Comparison of ENCODE assay signal across 12 mouse cellular contexts in genomic region chr1:72414561-72415253, GRCm38 (mm10).
DNase-seq lines count a peak whose midpoint lies in the region; ATAC-seq and TF ChIP-seq lines count a peak whose summit lies in the region.
"Had no signal": no experiment of that assay in that cellular context is flagged by ENCODE, and none has a peak within 500 bp of the region (broad histone marks: within the 10 kb centered on the region; RNA-seq: fewer than 3 reads in every experiment).

No protein-coding gene starts in this region.

- 45% methylated on average over 8 of the region's 8 CpGs for WGBS in forebrain, postnatal 0 days
- WGBS in midbrain, embryonic 13.5 days: 29% methylated on average over 8 of the region's 8 CpGs

- no peaks in the 10 kb centered on the region for H3K9me3 ChIP-seq in forebrain, postnatal 0 days (ENCODE audit: low read length)
- no peaks in the 10 kb centered on the region for H3K9me3 ChIP-seq in midbrain, embryonic 13.5 days
- H3K9me3 ChIP-seq: G1E had no signal

- 0 out of 2 replicates have a peak overlapping the region, but pooled peaks have one; percentile 7 for H3K9ac ChIP-seq in forebrain, postnatal 0 days
- no peak overlapping the region for H3K9ac ChIP-seq in midbrain, embryonic 13.5 days (replicated peaks)

- 0 out of 2 replicates have a peak, but pooled peaks cover 10% of the 10 kb centered on the region for H3K4me1 ChIP-seq in forebrain, postnatal 0 days (ENCODE audit: insufficient read depth)
- H3K4me1 ChIP-seq in midbrain, embryonic 13.5 days (replicated peaks): peaks cover 24% of the 10 kb centered on the region

- no peak overlapping the region for H3K4me3 ChIP-seq in forebrain, postnatal 0 days (ENCODE audit: low read depth, low read length)
- no peak overlapping the region for H3K4me3 ChIP-seq in midbrain, embryonic 13.5 days (replicated peaks)

- TF ChIP-seq CTCF in forebrain, postnatal 0 days (IDR thresholded peaks at IDR 0.05; ENCODE audit: low read depth): no peak

- no peaks in the 10 kb centered on the region for H3K36me3 ChIP-seq in forebrain, postnatal 0 days (ENCODE audit: insufficient read depth)
- H3K36me3 ChIP-seq in midbrain, embryonic 13.5 days: no peaks in the 10 kb centered on the region
- H3K36me3 ChIP-seq: G1E had no signal

- peak overlapping the region; percentile 81 for H3K27ac ChIP-seq in forebrain, postnatal 0 days (ENCODE audit: low read depth, low read length)
- H3K27ac ChIP-seq in midbrain, embryonic 13.5 days: 0 out of 2 replicates have a peak overlapping the region, but pooled peaks have one; percentile 25

- DNase-seq in ES-CJ7 (ENCODE audit: low read depth, low spot score) (peak; percentile 34), ZHBTc4 (ENCODE audit: low read depth, low spot score) (peak; percentile 54)
- DNase-seq in forebrain, postnatal 0 days: no peak
- DNase-seq in thymus, postnatal 10 days (ENCODE audit: low spot score in 2 of 2): no peak
- DNase-seq in thymus, postnatal 14 days: no peak
- no peak for DNase-seq in layer of hippocampus, postnatal 14 days (ENCODE audit: low spot score in 2 of 2)
- no peak for DNase-seq in adrenal gland, postnatal 25 days
- DNase-seq: gastrocnemius, postnatal 10 days; kidney, adult 11 months; lung, adult 18-20 months had no signal

- peak overlapping the region; percentile 17; the same call in 1 of the 2 replicates for H3K4me2 ChIP-seq in forebrain, postnatal 0 days (ENCODE audit: low read depth)
- H3K4me2 ChIP-seq in midbrain, embryonic 13.5 days (replicated peaks): no peak overlapping the region

- H3K27me3 ChIP-seq in forebrain, postnatal 0 days (ENCODE audit: insufficient read depth, low read length): no peaks in the 10 kb centered on the region
- H3K27me3 ChIP-seq in midbrain, embryonic 13.5 days: no peaks in the 10 kb centered on the region

- ATAC-seq in forebrain, postnatal 0 days: peak; percentile 54
- ATAC-seq in midbrain, embryonic 13.5 days: no peak

Comparison
In these comparisons a context has a peak if more than half of its experiments do, and no peak if none do; other contexts are left out.
1. DNase-seq: peak in ES-CJ7 (single experiment) and ZHBTc4 (single experiment); none in forebrain, postnatal 0 days (single experiment), thymus, postnatal 10 days (0 of 2), thymus, postnatal 14 days (single experiment), layer of hippocampus, postnatal 14 days (0 of 2) and adrenal gland, postnatal 25 days (single experiment).